Mouse (Mus musculus) kidney, postnatal 14 days (tissue): Measurements from ENCODE around the gene Gm21731.
"Not testable (repeated sequence)": the region's sequence is repeated elsewhere in the genome, so short reads cannot be mapped to it uniquely, and the experiment has no call there.

Experiments
- DNase-seq: peaks from one replicate; pipeline ENCODE4 v3.0.0; 2022; ENCODE audit warnings: mixed read lengths

Gm21731 gene

GRCm38 (mm10) chr13:120238811-120239210 is at the start of gene Gm21731:
Gm21731 (plus strand) TSS chr13:120239111.
- DNase-seq = not testable (repeated sequence)

GRCm38 (mm10) chr13:120196189-120196821 is 42.6 kb upstream of the Gm21731 start:
- not testable (repeated sequence) for DNase-seq

GRCm38 (mm10) chr13:120215847-120216246 is 23.1 kb upstream of the Gm21731 start, which contains the start of gene Gm21762:
Gm21762 (minus strand) TSS chr13:120215947.
- DNase-seq = not testable (repeated sequence)

GRCm38 (mm10) chr13:120220922-120221321 is 18.0 kb upstream of the Gm21731 start:
- not testable (repeated sequence) for DNase-seq

GRCm38 (mm10) chr13:120223012-120223659 is 15.8 kb upstream of the Gm21731 start:
- not testable (repeated sequence) for DNase-seq

GRCm38 (mm10) chr13:120231798-120232197 is 7.1 kb upstream of the Gm21731 start:
- not testable (repeated sequence) for DNase-seq

GRCm38 (mm10) chr13:120232447-120233049 is 6.4 kb upstream of the Gm21731 start:
- DNase-seq = not testable (repeated sequence)

- not testable (repeated sequence) for DNase-seq
Observed at GRCm38 (mm10) chr13:120251208-120251924, 12.5 kb downstream of the Gm21731 start.

GRCm38 (mm10) chr13:120258817-120259658 is 20.1 kb downstream of the Gm21731 start:
- not testable (repeated sequence) for DNase-seq

GRCm38 (mm10) chr13:120259718-120260117 is 20.8 kb downstream of the Gm21731 start:
- DNase-seq = not testable (repeated sequence)

GRCm38 (mm10) chr13:120262870-120263269 is 24.0 kb downstream of the Gm21731 start, which contains the start of gene AF067061:
AF067061 (plus strand) TSS chr13:120263114.
- DNase-seq = not testable (repeated sequence)

- not testable (repeated sequence) for DNase-seq
Observed at GRCm38 (mm10) chr13:120277837-120278236, 38.9 kb downstream of the Gm21731 start.

GRCm38 (mm10) chr13:120278784-120279183 is 39.9 kb downstream of the Gm21731 start:
- no peak for DNase-seq
